Mouse (Mus musculus) megakaryocyte, embryonic 14.5 days (primary cell): Measurements from ENCODE around the gene Otop3. TPM values are rescaled to one million over a fixed set of nuclear protein-coding genes. Genes with fewer than 3 reads are reported as not detected.

Experiments
- H3K27me3 ChIP-seq: replicated peaks from 2 replicates; pipeline ENCODE3; 2012; ENCODE audit warnings: inconsistent platforms
- H3K36me3 ChIP-seq: replicated peaks from 2 replicates; pipeline ENCODE3; 2012; ENCODE audit warnings: low read length, inconsistent platforms, mixed read lengths
- H3K4me1 ChIP-seq: 2 replicates; pipeline ENCODE4 v1.6.1; 2012; ENCODE audit warnings: inconsistent platforms
- H3K4me3 ChIP-seq: replicated peaks from 2 replicates; pipeline ENCODE3; 2012; ENCODE audit warnings: moderate library complexity, mild to moderate bottlenecking, inconsistent platforms
- H3K9me3 ChIP-seq: 2 replicates; pipeline ENCODE4 v1.6.1; 2012; ENCODE audit warnings: inconsistent platforms
- FLI1 ChIP-seq: IDR thresholded peaks from 2 replicates; pipeline ENCODE4 v1.6.1; 2012; ENCODE audit warnings: low read length, inconsistent platforms, mixed read lengths
- GATA1 ChIP-seq: IDR thresholded peaks from 3 replicates; pipeline ENCODE4 v1.6.1; 2012; ENCODE audit warnings: mixed read lengths, low read length, inconsistent platforms, borderline replicate concordance
- polyA plus RNA-seq: library from polyadenylated mRNA; stranded (reverse); fragments of >175 nt; gene quantifications from 2 replicates; pipeline ENCODE4 v1.2.3, GENCODE M21; 2012; ENCODE audit warnings: low replicate concordance; ENCODE audit not compliant: insufficient read depth

Gene Otop3
- polyA plus RNA-seq, 1 experiment = not detected

- no peak for TF ChIP-seq GATA1
- TF ChIP-seq FLI1 = no peak
- H3K4me3 ChIP-seq = peak overlapping the region; percentile 35
- H3K27me3 ChIP-seq = peaks cover 97% of the 10 kb centered on the region
- peaks cover 6% of the 10 kb centered on the region; the same call in 1 of the 2 replicates for H3K9me3 ChIP-seq
- peaks cover 33% of the 10 kb centered on the region for H3K4me1 ChIP-seq
- H3K36me3 ChIP-seq = no peaks in the 10 kb centered on the region
Observed at GRCm38 (mm10) chr11:115317204-115317603, 17.3 kb upstream of the Otop3 start.

- H3K27me3 ChIP-seq = peaks cover 97% of the 10 kb centered on the region
- peaks cover 6% of the 10 kb centered on the region; the same call in 1 of the 2 replicates for H3K9me3 ChIP-seq
- TF ChIP-seq FLI1 (no peak), GATA1 (no peak)
- peaks cover 36% of the 10 kb centered on the region for H3K4me1 ChIP-seq
- no peaks in the 10 kb centered on the region for H3K36me3 ChIP-seq
- no peak overlapping the region for H3K4me3 ChIP-seq
Observed at GRCm38 (mm10) chr11:115318245-115319027, 16.1 kb upstream of the Otop3 start.

GRCm38 (mm10) chr11:115319704-115320383, 14.7 kb upstream of the Otop3 start:
- H3K36me3 ChIP-seq = no peaks in the 10 kb centered on the region
- no peak for TF ChIP-seq GATA1
- TF ChIP-seq FLI1 = no peak
- peaks cover 100% of the 10 kb centered on the region for H3K27me3 ChIP-seq

GRCm38 (mm10) chr11:115321906-115322693, 12.4 kb upstream of the Otop3 start, which contains the start of gene Ush1g:
TSS of gene Ush1g (minus strand) at chr11:115322041.
- no peak for TF ChIP-seq GATA1
- TF ChIP-seq FLI1 = no peak
- Histone ChIP-seq H3K9me3 (peaks cover 6% of the 10 kb centered on the region; the same call in 1 of the 2 replicates), H3K4me1 (peaks cover 38% of the 10 kb centered on the region; the same call in 1 of the 2 replicates), H3K4me3 (no peak within 1 kb of the TSS), H3K27me3 (peaks cover 96% of the 10 kb centered on the region), H3K36me3 (no peaks in the 10 kb centered on the region)

More at GRCm38 (mm10) chr11:115319704-115320383, 14.7 kb upstream of the Otop3 start:
- Histone ChIP-seq H3K4me3 (no peak overlapping the region), H3K4me1 (peaks cover 38% of the 10 kb centered on the region), H3K9me3 (peaks cover 6% of the 10 kb centered on the region; the same call in 1 of the 2 replicates)

GRCm38 (mm10) chr11:115323354-115323753, 11.2 kb upstream of the Otop3 start:
- H3K4me1 ChIP-seq = peaks cover 33% of the 10 kb centered on the region; the same call in 1 of the 2 replicates
- H3K27me3 ChIP-seq = peaks cover 96% of the 10 kb centered on the region
- peaks cover 5% of the 10 kb centered on the region; the same call in 1 of the 2 replicates for H3K9me3 ChIP-seq
- H3K36me3 ChIP-seq = no peaks in the 10 kb centered on the region
- peak overlapping the region; percentile 44 for H3K4me3 ChIP-seq
- TF ChIP-seq GATA1 = no peak

GRCm38 (mm10) chr11:115326730-115327129, 7.8 kb upstream of the Otop3 start:
- H3K4me1 ChIP-seq = peaks cover 18% of the 10 kb centered on the region; the same call in 1 of the 2 replicates
- peaks cover 95% of the 10 kb centered on the region for H3K27me3 ChIP-seq
- no peak overlapping the region for H3K4me3 ChIP-seq
- TF ChIP-seq GATA1 (no peak), FLI1 (no peak)
- H3K36me3 ChIP-seq = no peaks in the 10 kb centered on the region
- H3K9me3 ChIP-seq = no peaks in the 10 kb centered on the region

GRCm38 (mm10) chr11:115329339-115329738, 5.2 kb upstream of the Otop3 start:
- peaks cover 8% of the 10 kb centered on the region; the same call in 1 of the 2 replicates for H3K4me1 ChIP-seq
- no peak overlapping the region for H3K4me3 ChIP-seq
- H3K27me3 ChIP-seq = peaks cover 95% of the 10 kb centered on the region
- no peaks in the 10 kb centered on the region for H3K9me3 ChIP-seq
- no peaks in the 10 kb centered on the region for H3K36me3 ChIP-seq
- TF ChIP-seq FLI1 (no peak), GATA1 (no peak)

GRCm38 (mm10) chr11:115335223-115335622, 692 bp downstream of the Otop3 start:
- H3K4me1 ChIP-seq = peaks cover 9% of the 10 kb centered on the region
- H3K27me3 ChIP-seq = peaks cover 96% of the 10 kb centered on the region
- H3K9me3 ChIP-seq = no peaks in the 10 kb centered on the region
- no peak overlapping the region for H3K4me3 ChIP-seq
- TF ChIP-seq FLI1 = no peak
- no peak for TF ChIP-seq GATA1
- no peaks in the 10 kb centered on the region for H3K36me3 ChIP-seq

- no peak overlapping the region for H3K4me3 ChIP-seq
- no peaks in the 10 kb centered on the region for H3K36me3 ChIP-seq
- H3K27me3 ChIP-seq = peaks cover 95% of the 10 kb centered on the region
- no peaks in the 10 kb centered on the region for H3K9me3 ChIP-seq
- TF ChIP-seq GATA1 (no peak), FLI1 (no peak)
- H3K4me1 ChIP-seq = peaks cover 9% of the 10 kb centered on the region
Observed at GRCm38 (mm10) chr11:115336115-115336514, 1.6 kb downstream of the Otop3 start.
